Mouse (Mus musculus) megakaryocyte, adult 5-6 weeks (primary cell): ENCODE results near the gene Pigr. TPM values are rescaled to one million over a fixed set of nuclear protein-coding genes. Genes with fewer than 3 reads are reported as not detected.

Experiments used
- ATAC-seq: 2 replicates; pipeline ENCODE4 v1.8.0; 2016; ENCODE audit warnings: mild to moderate bottlenecking, inconsistent platforms; ENCODE audit not compliant: poor library complexity, severe bottlenecking
- total RNA-seq, 2 experiments: library from RNA; stranded (forward) in 1 of 2; stranded (reverse) in 1 of 2; fragments of 153-499, 151-499 nt in 1 of 2; fragments of 221-1000, 200-1000 nt in 1 of 2; gene quantifications; 2 replicates each; pipeline versions ENCODE4 v1.2.3 to v1.2.4; 2015 to 2017

Gene Pigr
- total RNA-seq (2015) (not detected in 2 replicates), total RNA-seq (2017) (not detected in 2 replicates)

- no peak for ATAC-seq
Measured at GRCm38 (mm10) chr1:130826448-130826847, at the start of gene Pigr. Gene Pigr (plus strand): TSS chr1:130826684.

- ATAC-seq: no peak
Measured at GRCm38 (mm10) chr1:130779867-130780266, 46.6 kb upstream of the Pigr start.

- ATAC-seq: no peak
Measured at GRCm38 (mm10) chr1:130784054-130784453, 42.4 kb upstream of the Pigr start.

GRCm38 (mm10) chr1:130787001-130787400 lies 39.5 kb upstream of the Pigr start:
- no peak for ATAC-seq

- ATAC-seq: no peak
Measured at GRCm38 (mm10) chr1:130789512-130790451, 36.7 kb upstream of the Pigr start.

GRCm38 (mm10) chr1:130795331-130795730 lies 31.2 kb upstream of the Pigr start:
- no peak for ATAC-seq

GRCm38 (mm10) chr1:130796967-130797684 lies 29.4 kb upstream of the Pigr start:
- ATAC-seq: peak; percentile 38; the same call in 1 of the 2 replicates

GRCm38 (mm10) chr1:130798037-130798436 lies 28.4 kb upstream of the Pigr start:
- no peak for ATAC-seq

GRCm38 (mm10) chr1:130798551-130798950 lies 27.9 kb upstream of the Pigr start:
- ATAC-seq: no peak

- no peak for ATAC-seq
Measured at GRCm38 (mm10) chr1:130799399-130799798, 27.1 kb upstream of the Pigr start.

GRCm38 (mm10) chr1:130800602-130801001 lies 25.9 kb upstream of the Pigr start, which contains the start of gene Fcamr:
Gene Fcamr (plus strand): TSS chr1:130800902.
- ATAC-seq: no peak

- ATAC-seq: no peak
Measured at GRCm38 (mm10) chr1:130801511-130801910, 25.0 kb upstream of the Pigr start.

GRCm38 (mm10) chr1:130802976-130803375 lies 23.5 kb upstream of the Pigr start:
- ATAC-seq: no peak

- ATAC-seq: no peak
Measured at GRCm38 (mm10) chr1:130804279-130804678, 22.2 kb upstream of the Pigr start.

GRCm38 (mm10) chr1:130810906-130811305 lies 15.6 kb upstream of the Pigr start:
- ATAC-seq: no peak

GRCm38 (mm10) chr1:130811316-130811715 lies 15.2 kb upstream of the Pigr start:
- ATAC-seq: no peak

- no peak for ATAC-seq
Measured at GRCm38 (mm10) chr1:130819737-130820136, 6.7 kb upstream of the Pigr start.

GRCm38 (mm10) chr1:130820316-130821148 lies 6.0 kb upstream of the Pigr start:
- 0 out of 2 replicates have a peak, but pooled peaks have one; percentile 17 for ATAC-seq

GRCm38 (mm10) chr1:130821149-130821471 lies 5.4 kb upstream of the Pigr start:
- ATAC-seq: peak; percentile 43; the same call in 1 of the 2 replicates

- no peak for ATAC-seq
Measured at GRCm38 (mm10) chr1:130821911-130822625, 4.4 kb upstream of the Pigr start.
